Mouse (Mus musculus): ENCODE measurements around the gene Zbtb49. TPM values are rescaled to one million over a fixed set of nuclear protein-coding genes. Genes with fewer than 3 reads are reported as not detected.

Zbtb49 gene
- polyA plus RNA-seq (2012; rRNA removed), result 19.6 and 20.9 TPM in 2 replicates

DNA sequence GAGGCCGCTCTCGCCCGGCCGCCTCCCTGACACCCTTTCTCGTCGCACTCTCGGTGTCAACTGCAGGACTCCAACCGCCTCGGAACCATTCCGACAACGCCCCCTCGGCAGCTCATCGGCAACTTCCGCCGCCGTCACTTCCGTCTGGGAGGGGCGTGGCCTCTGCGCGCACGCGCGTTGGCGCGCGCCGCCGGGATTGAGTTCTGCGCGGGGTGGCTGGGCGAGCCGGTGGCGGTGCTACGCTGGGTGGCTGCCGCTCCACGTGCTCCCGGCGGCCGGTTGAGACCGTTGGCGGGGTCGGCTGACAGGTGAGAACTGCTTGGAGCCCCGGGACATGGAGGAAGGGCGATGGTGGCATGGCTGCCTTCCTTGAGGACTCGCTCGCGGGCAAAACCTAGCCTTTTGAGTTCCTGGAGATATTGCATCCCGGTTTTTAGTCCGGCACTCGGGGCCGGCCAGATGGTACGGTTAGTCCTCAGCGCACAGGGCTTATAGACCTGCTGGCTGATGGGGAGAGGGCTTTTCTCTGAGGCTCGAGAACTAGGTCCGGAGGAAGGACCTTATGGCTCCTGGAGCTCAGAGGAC, at the start of gene Zbtb49, which contains the start of gene Lyar:
TSS of gene Zbtb49 (minus strand) at position 130 of the 585 bp plus-strand sequence.
TSS of gene Lyar (plus strand) at position 143 of the 585 bp plus-strand sequence.
- peak; percentile 82 to 96 for DNase-seq (ENCODE audit: extremely low spot score in 1 of 2, low spot score in 1 of 2)

DNA sequence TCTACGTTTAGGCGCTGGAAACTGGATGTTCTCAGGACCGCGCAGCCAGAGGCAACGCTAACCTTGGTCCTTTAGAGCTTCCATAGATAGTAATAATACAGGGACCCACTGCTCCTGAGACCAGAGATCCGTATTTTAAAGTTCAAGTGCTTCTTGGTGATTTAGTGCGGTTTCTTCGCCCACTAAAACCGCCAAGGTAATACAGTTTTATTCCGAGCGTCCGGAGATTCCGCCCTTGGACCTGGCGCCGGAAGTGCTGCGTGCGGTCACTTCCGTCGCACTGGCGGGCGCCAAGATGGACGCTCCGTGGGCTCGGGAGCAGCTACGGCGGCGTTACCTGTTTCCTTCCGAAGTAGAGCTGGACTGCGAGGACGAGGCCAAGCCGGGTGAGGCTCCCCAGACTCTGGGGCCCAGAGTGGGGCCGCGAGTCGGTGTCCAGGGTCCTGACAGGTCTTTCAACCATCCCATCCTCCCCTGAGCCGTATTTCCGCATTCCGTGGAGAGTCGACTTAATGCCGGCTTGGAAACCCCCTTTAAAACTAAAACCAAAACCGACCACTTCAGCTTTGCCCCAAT, 39.9 kb upstream of the Zbtb49 start, which contains the start of gene Tmem128:
TSS of gene Tmem128 (plus strand) at position 79 of the 576 bp plus-strand sequence.
- DNase-seq (ENCODE audit: extremely low spot score in 1 of 2, low spot score in 1 of 2), result peak; percentile 8 to 71

DNA sequence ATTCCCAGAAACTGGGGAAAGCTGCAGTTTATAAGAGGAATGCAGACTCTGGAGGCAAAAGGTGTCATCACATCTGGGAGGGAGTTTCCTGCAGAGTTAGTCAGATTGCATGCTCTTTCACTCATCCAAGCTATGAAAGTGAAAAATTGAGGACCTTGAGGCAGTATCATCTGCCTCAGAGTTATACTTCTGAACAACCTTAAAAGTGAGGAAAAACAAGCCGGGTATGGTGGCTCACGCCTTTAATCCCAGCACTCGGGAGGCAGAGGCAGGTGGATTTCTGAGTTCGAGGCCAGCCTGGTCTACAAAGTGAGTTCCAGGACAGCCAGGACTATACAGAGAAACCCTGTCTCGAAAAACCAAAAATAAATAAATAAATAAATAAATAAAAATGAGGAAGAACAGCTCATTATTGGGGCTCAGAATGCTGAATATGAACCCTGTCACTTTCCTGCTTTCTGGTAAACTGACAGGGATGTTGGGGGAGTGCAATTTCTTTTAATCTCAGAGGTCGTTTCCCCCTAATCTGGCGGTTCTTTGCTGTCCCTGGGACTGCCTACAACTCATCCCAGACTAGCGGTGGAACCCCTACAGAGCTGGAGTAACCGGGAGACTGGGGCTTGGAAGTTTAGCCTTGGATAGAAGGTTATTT, 39.3 kb upstream of the Zbtb49 start:
- no peak for DNase-seq (ENCODE audit: extremely low spot score in 1 of 2, low spot score in 1 of 2)

DNA sequence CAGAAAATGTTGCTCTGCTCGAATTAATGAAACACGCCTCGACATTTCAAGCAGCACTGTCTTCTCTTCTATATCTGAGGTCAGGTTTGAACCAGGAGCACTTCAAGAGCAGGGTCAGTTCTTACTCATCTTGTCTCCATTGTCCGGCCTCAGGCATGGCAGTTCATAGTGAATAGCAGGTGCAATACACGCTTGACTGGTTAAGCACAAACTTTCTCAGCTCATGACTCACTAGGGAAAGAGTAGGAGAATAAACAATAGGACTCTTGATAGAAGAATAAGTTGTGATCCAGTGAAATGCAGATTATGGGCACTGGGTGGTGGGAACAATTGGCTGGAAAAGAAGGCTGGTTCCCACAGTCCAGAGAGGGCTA, 38.5 kb upstream of the Zbtb49 start:
- DNase-seq (ENCODE audit: extremely low spot score in 1 of 2, low spot score in 1 of 2), result no peak

DNA sequence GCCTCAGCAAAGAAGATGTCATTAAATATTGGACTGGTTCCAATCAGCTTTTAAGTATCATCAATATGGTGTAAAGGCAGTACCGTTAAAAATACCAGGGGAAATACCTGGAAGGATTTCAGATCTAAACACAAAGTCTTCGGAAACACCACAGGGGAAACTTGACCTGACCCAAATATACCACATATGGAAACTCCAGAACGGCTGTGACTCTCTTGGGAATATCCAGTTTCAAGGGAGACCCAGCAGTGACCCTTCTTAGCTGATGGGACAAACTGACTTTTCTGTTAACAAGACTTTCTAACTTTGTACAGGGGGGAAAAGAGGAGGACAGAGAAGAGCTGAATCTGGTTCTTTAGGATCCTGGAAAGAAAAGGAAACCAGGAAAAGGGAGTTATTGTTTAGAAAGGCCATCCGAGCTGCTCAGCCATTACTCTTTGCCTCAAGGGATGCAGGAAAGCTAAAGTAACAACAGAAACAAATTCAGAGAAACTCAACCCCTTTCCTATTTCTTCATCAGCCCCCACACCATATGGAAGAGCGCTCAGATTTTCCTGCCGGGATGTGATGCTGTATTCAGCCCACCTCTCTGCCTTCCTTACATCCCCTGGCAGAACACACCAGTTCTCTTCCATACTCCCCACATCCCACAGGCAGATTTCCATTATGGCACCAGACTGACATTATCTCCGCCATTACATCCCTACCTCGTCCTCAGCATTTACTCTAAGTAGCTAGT, 37.9 kb upstream of the Zbtb49 start:
- peak in 1 of 2 experiments; percentile 47 for DNase-seq (ENCODE audit: extremely low spot score in 1 of 2, low spot score in 1 of 2)

DNA sequence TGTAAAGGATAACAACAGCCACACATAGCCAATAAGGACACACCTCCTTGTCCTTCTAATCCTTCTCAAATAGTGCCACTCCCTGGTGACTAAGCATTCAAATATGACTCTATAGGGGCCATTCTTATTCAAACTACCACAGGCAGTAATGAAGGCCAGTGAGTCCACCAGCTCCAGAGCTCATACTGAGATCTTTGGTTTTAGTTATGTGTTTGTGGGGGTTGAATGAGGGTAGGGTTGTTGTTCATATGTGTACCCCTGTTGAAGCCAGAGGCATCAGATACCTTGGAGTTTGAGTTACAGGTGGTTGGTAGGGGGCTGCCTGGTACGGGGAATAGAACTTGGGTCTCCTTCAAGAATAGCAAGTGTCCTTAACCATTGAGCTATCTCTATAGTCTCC, 36.3 kb upstream of the Zbtb49 start:
- DNase-seq (ENCODE audit: extremely low spot score in 1 of 2, low spot score in 1 of 2), result no peak

DNA sequence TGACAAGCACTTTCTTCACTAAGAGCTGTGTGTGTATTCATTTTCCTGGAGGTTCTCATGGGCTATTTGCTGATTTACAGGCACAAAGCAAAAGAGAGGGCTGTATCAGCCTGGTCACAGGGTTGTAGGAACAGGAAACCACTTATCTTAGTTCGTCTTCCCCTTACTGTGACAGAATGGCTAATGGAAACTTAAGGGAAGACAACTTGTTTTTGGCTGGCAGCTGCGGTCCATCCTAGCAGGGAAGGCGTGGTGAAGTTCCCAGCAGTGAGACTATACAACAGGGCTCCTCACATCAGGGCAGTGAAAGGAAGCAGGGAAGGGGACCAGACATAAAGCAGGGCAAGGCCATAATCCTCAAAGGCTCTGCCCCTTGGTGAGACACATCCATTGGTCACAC, 35.4 kb upstream of the Zbtb49 start:
- DNase-seq (ENCODE audit: extremely low spot score in 1 of 2, low spot score in 1 of 2), result no peak

DNA sequence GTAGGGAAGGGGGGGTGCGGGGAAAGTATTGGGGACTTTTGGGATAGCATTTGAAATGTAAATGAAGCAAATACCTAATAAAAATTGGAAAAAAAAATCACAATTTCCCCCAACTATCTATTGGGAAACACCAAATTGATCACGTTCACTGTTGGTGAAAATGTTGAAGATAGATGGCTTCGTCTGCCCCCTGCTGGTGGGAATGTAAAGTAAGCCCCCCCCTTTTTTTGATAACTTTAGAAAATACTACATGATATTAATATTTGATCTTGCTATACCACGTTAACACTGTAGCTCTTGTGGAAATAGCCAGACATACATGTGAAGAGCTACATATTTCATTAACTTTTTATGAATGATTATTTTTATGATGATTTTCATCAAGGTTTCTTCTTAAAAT, 34.9 kb upstream of the Zbtb49 start:
- no peak for DNase-seq (ENCODE audit: extremely low spot score in 1 of 2, low spot score in 1 of 2)

DNA sequence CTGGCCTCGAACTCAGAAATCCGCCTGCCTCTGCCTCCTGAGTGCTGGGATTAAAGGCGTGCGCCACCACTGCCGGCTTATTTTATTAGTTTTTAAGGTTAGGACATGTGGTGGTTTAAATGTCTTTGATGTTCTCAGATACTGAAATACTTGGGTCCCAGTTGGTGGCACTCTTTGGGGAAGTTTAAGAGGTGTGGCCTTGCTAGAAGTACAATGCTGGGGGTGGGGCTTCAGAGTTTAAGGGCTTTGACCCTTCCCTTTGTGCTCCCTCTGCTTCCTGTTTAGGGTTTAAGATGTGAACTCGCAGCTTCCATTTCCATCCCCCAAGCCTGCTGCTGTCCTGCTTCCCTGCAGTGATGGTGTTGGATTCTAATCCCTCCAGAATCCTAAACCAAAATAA, 21.7 kb upstream of the Zbtb49 start:
- DNase-seq (ENCODE audit: extremely low spot score in 1 of 2, low spot score in 1 of 2), result no peak

DNA sequence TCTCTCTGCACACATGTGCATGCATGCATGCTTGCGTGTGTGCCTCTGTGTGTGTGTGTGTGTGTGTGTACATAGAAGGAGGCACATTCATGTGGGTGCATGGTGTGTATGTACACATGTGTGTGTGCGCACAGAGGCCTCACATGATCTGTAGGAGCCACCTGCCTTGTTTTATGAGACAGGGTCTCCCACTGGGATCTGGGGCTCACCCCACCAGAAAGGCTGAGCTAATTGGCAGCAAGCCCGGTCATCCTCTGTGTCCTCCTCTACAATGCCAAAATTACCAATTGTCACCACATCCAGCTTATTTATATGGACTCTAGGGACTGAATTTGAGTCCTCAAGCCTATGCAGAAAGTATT, 21.2 kb upstream of the Zbtb49 start:
- no peak for DNase-seq (ENCODE audit: extremely low spot score in 1 of 2, low spot score in 1 of 2)

DNA sequence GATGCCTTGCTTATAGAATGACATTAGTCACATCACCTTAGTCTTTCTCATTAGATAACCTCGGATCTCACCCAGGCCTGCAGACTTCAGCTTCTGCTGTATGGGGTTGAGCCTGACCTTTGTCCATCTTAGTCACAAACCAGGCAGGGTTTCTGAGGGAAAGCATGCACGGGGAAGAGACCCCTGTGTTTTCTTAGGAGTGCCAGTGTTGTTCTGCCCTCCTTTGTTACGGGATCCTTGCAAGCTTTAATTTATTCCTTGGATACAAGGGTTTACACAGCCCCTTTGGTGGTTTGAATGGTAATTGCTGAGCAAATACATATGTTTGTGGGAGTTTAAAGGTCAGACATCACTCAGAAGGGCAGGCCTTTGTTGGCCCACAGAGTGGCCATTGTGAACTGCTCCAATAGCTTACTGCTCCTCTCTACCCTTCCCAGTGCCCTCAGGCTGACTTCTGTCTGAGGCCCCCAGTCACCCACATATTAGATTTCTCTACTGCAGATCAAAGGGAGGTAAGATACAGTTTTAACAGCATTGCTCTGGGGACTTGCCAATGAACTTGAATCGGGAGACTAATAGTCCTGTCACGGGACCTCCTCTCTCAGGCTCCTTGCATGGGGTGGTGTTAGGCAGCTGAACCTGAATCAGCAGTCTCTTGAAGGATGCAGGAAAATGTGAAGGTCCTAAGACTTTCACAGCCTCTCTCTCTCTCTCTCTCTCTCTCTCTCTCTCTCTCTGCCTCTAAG, 20.6 kb upstream of the Zbtb49 start:
- no peak for DNase-seq (ENCODE audit: extremely low spot score in 1 of 2, low spot score in 1 of 2)

DNA sequence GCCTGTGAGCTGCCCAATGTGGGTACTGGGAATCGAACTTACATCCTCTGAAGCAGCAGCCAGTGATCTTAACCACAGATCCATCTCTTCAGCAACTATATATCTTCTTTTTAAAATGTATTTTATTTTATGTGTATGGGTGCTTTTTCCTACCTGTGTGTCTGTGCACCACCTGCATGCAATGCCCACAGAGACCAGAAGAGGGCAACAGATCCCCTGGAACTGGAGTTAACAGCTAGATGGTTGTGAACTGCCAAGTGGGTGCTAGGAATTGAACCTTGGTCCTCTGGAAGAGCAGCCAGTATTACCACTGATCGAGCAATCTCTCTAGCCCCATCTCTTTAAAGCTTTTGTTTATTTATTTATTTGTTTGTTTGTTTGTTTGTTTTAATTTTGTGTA, 16.4 kb upstream of the Zbtb49 start:
- no peak for DNase-seq (ENCODE audit: extremely low spot score in 1 of 2, low spot score in 1 of 2)

DNA sequence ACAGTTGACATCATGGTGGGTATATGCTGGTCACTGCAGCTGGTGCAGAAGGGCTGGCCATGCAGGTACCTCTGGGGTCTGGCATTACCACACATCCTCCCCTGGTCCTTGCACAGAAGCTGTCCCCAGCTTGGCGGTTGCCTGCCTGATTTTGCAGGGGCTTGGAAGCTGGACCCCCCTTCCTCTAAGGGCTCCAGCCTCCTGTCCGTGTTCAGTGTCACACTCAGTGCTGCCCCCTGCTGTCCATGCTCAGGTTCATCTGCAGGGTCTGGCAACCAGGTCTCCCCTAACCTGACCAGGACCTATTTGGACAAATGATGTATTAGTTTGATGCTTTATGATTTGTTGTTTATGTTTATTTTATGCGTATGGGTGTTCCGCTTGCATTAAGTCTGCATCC, 15.2 kb upstream of the Zbtb49 start:
- DNase-seq (ENCODE audit: extremely low spot score in 1 of 2, low spot score in 1 of 2), result peak in 1 of 2 experiments; percentile 54

DNA sequence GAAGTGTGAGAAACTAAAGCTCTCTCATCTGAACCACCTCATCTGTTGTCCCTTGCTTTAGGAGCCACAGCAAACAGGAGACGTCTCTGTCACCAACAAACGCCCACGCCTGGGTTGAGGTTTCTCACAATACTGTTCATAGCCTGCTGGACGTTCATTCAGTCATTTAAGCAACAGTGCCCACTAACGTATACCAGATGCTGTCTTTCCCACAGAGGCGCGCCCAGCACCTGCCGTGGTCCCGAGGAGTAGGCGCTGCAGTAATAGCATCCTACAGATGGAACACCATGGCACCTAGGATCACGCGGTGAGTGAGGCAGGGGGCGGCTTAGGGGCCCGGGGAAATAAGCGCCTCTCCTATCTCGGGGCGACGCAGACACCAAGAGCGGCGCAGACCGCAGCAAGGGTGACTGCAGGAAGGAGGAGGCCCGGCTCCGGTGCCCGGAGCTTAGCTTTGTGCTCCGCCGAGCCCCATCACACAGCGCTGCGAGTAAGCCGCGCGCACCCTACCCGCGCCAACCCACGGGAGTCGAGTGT, 418 bp downstream of the Zbtb49 start:
- DNase-seq (ENCODE audit: extremely low spot score in 1 of 2, low spot score in 1 of 2), result peak; percentile 28 to 56

DNA sequence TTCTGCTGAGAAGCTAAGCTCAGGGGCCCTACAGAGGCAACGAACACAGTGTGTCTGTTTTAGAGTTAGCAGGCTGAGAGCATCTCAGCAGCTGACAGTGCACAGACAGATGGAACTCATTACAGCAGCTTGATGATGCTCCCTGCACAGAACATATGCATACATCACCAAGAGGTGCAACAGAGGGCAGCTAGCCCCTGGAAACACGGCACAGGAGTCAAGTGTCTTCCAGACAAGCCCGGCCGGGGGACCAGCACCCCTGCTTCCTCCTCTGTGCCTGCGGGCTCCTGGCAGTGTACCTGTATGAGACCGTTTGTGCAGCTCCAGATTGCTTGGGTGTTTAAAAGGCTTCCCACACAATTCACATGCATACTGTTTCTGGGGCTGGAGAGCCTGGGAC, 7.2 kb downstream of the Zbtb49 start:
- DNase-seq (ENCODE audit: extremely low spot score in 1 of 2, low spot score in 1 of 2), result no peak

DNA sequence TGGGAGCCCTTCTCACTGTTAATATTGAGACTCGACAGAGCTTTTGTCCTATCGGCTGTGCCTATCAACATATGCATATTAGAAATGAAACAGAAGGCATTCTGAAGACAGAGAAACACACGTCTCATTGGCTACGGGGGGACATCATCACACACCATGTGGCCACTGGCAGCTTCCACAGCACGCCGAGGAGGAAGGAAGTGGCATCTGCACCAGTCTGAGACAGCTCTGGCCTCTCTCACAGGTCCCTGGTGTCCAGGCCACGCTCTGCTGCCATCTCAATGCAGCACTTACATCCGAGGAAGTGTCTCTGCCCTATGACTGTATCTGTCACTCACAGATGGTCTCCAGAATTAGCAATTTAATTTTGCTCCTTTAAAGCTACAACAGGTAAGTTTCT, 8.6 kb downstream of the Zbtb49 start:
- DNase-seq (ENCODE audit: extremely low spot score in 1 of 2, low spot score in 1 of 2), result no peak

DNA sequence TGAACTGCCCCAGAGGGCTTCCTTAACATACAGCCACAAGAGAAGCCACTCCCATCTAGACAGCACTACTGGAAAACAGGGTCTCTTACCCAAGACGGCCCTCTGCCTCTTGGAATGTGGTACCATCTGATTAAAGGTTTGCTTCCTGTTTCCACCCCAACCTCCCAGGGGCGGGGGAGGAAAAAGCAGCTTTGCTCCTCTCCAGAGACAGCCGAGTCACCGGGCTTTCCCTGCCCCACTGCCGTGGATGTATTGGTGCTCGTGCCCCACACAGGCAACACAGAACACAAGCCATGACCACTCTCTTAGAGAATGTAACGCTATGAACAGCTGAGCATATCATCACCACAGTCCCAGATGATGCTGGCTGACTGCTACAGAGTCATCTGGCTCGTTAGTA, 11.3 kb downstream of the Zbtb49 start:
- DNase-seq (ENCODE audit: extremely low spot score in 1 of 2, low spot score in 1 of 2), result no peak

DNA sequence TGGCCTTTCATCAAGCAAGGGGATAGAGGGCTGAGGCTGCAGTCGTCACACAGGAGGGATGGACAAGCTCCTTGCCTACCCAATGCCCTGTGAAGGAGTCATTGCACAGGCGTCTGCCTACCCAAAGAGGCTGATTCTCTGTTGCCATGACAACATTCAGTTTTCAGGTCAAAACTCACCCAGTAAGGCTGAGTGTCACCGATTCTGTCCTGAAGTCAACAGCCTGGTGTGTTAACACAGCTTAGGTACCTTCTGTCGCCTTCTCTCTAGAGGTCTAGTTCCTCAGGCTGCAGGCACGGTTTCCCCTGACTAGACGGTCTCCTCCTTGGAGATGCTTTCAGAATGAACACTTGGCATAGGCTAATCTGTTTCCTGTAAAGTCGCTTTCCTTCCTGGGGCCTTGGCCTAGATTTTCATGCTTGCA, 14.9 kb downstream of the Zbtb49 start:
- DNase-seq (ENCODE audit: extremely low spot score in 1 of 2, low spot score in 1 of 2), result peak; percentile 28 to 44

DNA sequence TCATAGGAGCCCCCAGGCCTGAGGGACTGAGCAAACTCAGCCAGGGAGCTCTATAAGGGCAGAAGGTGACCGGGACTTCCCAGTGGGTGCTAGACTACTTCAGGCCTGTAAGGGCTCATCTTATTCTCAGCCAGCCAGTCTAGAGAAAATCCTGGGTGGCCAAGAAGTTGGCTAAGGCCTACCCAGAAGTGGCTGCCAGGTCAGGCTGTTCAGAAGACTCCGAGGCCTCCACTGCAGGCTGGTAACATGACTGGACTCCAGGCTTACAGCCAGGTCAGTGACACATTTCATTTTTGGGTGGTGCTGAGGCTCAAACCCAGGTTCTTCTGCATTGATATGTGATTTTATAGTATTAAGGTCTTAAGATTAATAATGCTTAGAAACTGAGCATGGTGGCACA, 20.6 kb downstream of the Zbtb49 start:
- no peak for DNase-seq (ENCODE audit: extremely low spot score in 1 of 2, low spot score in 1 of 2)

DNA sequence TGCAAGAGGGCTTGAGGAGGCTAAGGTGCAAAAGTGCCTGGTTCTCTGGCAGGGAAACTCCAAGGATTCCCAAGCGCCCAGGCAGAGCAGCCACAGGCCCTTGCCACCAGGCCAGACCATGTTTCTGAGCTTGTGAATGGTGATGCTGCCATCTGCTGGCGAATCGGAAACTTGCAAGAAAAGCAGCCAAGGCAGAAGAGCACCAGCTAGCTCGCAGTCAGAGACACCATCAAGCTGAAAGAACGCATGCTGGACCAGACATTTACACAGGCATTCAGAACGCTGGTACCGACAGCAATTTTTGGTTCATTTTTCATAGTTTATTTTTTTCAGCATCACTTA, 22.8 kb downstream of the Zbtb49 start:
- DNase-seq (ENCODE audit: extremely low spot score in 1 of 2, low spot score in 1 of 2), result peak; percentile 80 to 96

Data from frontal cortex, adult 2 months (tissue).